Mouse (Mus musculus) left cerebral cortex, adult 18-20 months (tissue): ENCODE data around the gene Srek1ip1. TPM values are rescaled to one million over a fixed set of nuclear protein-coding genes. Genes with fewer than 3 reads are reported as not detected.

Experiments
- DNase-seq, 2 experiments: peaks; one replicate each; pipeline ENCODE4 v3.0.0; 2021 to 2022; ENCODE audit warnings: low spot score in 2 of 2, mixed read lengths in 1 of 2
- total RNA-seq, 2 experiments: library from RNA; stranded (reverse); gene quantifications; 2 replicates each; pipeline ENCODE4 v1.2.3; 2021

Gene Srek1ip1
- total RNA-seq, 2 experiments from 2014 or later = 18.8 to 20.7 TPM

GRCm38 (mm10) chr13:104841937-104842336 is 49.7 kb downstream of the Srek1ip1 start:
- no peak for DNase-seq

- DNase-seq = no peak
Observed at GRCm38 (mm10) chr13:104843295-104844089, 51.2 kb downstream of the Srek1ip1 start.

DNA sequence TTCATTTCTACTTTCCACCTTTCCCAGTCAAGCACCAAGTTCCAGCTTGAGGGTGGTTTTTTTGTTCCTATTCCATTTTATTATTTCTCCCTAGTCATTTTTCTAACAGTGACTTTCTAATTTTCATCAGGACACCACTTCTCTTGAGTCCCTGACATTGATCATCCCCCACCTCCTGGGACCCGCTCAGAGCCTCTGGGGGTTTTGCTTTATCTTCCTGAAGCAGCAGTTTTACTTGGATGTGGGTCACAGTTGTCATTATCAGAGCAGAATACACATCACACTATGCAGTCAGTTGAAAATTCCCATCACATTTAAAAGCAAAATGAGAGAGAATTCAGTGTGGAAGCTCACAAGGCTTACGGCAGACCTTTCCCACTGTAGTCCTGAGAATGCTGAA is 61.4 kb downstream of the Srek1ip1 start:
- DNase-seq = no peak

DNA sequence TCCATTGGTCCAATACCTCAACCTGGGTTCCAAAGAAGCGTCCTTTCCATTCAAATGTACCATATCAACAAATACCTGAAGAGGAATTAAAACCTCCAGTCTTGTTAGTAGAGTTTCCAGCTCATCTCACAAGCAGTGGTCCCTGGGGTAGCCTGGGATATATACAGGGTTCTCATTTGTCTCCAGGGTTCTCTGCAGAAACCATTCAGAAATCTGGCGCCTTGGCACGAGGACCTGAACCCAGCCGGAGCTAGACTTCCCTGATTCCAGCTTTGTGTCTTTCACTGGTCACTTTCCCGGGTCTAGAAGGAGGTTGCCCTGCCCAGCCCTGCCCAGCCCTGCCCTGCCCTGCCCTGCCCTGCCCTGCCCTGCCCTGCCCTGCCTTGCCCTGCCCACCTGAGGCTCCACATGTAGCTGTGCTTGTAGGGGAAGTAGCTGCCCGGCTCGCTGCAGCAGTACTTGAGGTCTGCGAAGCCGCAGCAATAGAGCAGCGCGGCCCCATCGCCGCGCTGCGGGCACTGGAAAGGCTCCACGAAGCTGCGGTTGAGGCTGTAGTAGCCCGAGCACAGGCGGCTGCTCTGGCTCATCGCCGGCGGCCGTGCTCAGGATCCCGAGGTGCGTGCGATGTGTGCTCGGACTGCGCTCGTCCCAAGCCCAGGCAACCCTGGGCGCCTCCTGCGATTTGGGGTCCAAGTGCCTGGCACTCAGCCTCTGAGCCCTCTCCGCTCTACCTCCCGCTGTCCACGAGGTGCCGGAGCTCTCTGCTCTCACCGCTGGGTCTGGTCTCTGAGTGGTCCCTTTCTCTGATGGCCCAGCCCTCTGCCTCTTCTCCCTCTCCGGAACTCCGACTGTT is 71.1 kb downstream of the Srek1ip1 start, which contains the start of gene Shisal2b:
Gene Shisal2b (minus strand): TSS at position 767 of the 853 bp plus-strand sequence.
- DNase-seq = peak; percentile 11 to 30

- no peak for DNase-seq
Observed at GRCm38 (mm10) chr13:104866726-104867125, 74.4 kb downstream of the Srek1ip1 start.

DNA sequence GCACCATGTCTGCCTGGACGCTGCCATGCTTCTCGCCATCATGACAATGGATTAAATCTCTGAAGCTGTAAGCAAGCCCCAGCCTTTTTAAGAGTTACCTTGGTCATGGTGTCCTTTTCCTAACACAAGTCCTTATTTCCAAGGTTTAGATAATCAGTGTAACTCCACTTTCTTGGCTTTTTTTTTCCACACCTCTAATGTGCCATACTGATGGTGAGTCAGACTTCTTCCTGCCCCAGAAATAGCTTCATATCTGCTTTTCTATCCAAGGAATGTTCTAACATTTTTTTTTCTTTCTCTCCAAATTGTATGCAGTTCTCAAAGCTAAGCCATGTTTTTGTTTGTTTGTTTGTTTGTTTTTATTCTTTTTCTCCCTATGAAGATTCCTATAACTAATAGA is 77.6 kb downstream of the Srek1ip1 start:
- no peak for DNase-seq

- no peak for DNase-seq
Observed at GRCm38 (mm10) chr13:104878508-104878907, 86.2 kb downstream of the Srek1ip1 start.

DNA sequence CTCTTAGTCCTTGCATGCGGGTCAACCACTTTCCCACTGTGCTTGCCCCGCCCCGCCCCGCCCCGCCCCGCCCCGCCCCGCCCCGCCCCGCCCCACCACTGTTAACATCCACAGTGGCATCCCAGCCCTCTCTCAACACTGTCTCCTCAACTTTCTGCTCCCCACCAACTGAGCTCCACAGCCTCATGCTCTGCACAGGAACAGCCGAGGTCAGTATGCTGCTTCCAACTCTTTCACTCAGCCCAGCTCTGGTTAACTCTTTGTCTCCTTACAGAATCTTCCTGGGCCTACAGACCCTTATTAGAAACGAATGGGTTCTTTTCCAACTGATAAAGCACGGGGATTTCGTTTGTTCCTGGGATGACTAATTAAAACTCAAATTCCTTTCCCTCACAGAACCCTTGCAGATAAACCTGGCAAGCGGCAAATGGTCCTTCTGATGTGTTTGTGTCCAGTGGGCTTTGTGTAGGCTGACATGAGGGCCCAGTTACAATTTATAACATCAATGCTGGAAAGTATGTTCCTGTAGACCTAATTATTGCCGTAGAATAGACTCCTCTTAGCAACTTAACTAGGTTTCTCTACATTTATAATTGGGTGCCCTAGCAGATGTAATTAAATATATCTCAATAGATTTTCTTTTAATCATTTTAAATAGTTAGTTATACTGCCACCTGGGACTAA is 91.4 kb downstream of the Srek1ip1 start:
- no peak for DNase-seq

- no peak for DNase-seq
Observed at GRCm38 (mm10) chr13:104886308-104887032, 94.2 kb downstream of the Srek1ip1 start.

Other genes starting within 250 kb of the Srek1ip1 start
- 10 to 100 TPM; 19.3 to 19.7 TPM for gene Cwc27, start 24.7 kb downstream of the Srek1ip1 start, total RNA-seq
- under 1 TPM in 1 of 2 experiments, not detected in 1; 0.35 TPM for gene Shisal2b, start 71.4 kb downstream of the Srek1ip1 start, total RNA-seq